Mouse (Mus musculus) A20 (cell line): ENCODE data around the gene Mfsd14a.
A peak's percentile ranks its signal among the peaks of the same experiment; 100 is the strongest.

Source experiments
- DNase-seq: peaks from one replicate; pipeline ENCODE4 v3.0.0-alpha.2; 2011; ENCODE audit warnings: low read depth, low spot score

Gene Mfsd14a

GRCm38 (mm10) chr3:116653278-116653945 is 9.1 kb downstream of the Mfsd14a start:
- DNase-seq, result no peak

GRCm38 (mm10) chr3:116652033-116652446 is 10.4 kb downstream of the Mfsd14a start:
- DNase-seq, result no peak

- no peak for DNase-seq
These were observed 11.8 kb downstream of the Mfsd14a start for GRCm38 (mm10) chr3:116650698-116651097.

- DNase-seq, result no peak
These were observed 13.7 kb downstream of the Mfsd14a start for GRCm38 (mm10) chr3:116648805-116649204.

- DNase-seq, result no peak
These were observed 16.1 kb downstream of the Mfsd14a start for GRCm38 (mm10) chr3:116646387-116646786.

- DNase-seq, result peak; percentile 39
These were observed 20.1 kb downstream of the Mfsd14a start for GRCm38 (mm10) chr3:116642373-116642772.

- DNase-seq, result peak; percentile 32
These were observed 20.6 kb downstream of the Mfsd14a start for GRCm38 (mm10) chr3:116641811-116642371.

GRCm38 (mm10) chr3:116640024-116640423 is 22.5 kb downstream of the Mfsd14a start:
- DNase-seq, result peak; percentile 27

GRCm38 (mm10) chr3:116638572-116638971 is 23.9 kb downstream of the Mfsd14a start:
- no peak for DNase-seq

- DNase-seq, result no peak
These were observed 24.6 kb downstream of the Mfsd14a start for GRCm38 (mm10) chr3:116637693-116638476.

- no peak for DNase-seq
These were observed 26.7 kb downstream of the Mfsd14a start for GRCm38 (mm10) chr3:116635799-116636198.

- DNase-seq, result no peak
These were observed 27.6 kb downstream of the Mfsd14a start for GRCm38 (mm10) chr3:116634853-116635252.

GRCm38 (mm10) chr3:116634091-116634490 is 28.4 kb downstream of the Mfsd14a start:
- DNase-seq, result no peak

GRCm38 (mm10) chr3:116632971-116633370 is 29.5 kb downstream of the Mfsd14a start:
- DNase-seq, result no peak

GRCm38 (mm10) chr3:116631459-116631858 is 31.0 kb downstream of the Mfsd14a start:
- no peak for DNase-seq

GRCm38 (mm10) chr3:116622641-116623040 is 39.8 kb downstream of the Mfsd14a start:
- no peak for DNase-seq

- no peak for DNase-seq
These were observed 41.7 kb downstream of the Mfsd14a start for GRCm38 (mm10) chr3:116620636-116621370.

- DNase-seq, result no peak
These were observed 43.6 kb downstream of the Mfsd14a start for GRCm38 (mm10) chr3:116618855-116619254.

- DNase-seq, result no peak
These were observed 47.0 kb downstream of the Mfsd14a start for GRCm38 (mm10) chr3:116615318-116616068.

- DNase-seq, result no peak
These were observed 48.1 kb downstream of the Mfsd14a start, which contains the start of gene Trmt13 for GRCm38 (mm10) chr3:116614295-116614892. Gene Trmt13, minus strand, starts transcription at chr3:116614587.

GRCm38 (mm10) chr3:116604570-116604969 is 57.9 kb downstream of the Mfsd14a start:
- DNase-seq, result no peak
